Mouse (Mus musculus) adrenal gland, adult 18-20 months (tissue): ENCODE measurements at regions not wholly inside any gene's neighbourhood (a gene's known extent, or its start where the extent isn't known, plus 50 kb on each side); places are given as distances from the start of the nearest gene placed in this dataset.
A peak's percentile ranks its signal among the peaks of the same experiment; 100 is the strongest.

ENCODE experiments used
- DNase-seq, 2 experiments: peaks; one replicate each; pipeline ENCODE4 v3.0.0; 2021 to 2022; ENCODE audit warnings: low spot score in 2 of 2

GRCm38 (mm10) chr9:103813791-103814190, 52.2 kb upstream of the Tmem108 start:
- no peak for DNase-seq

- no peak for DNase-seq
Observed at GRCm38 (mm10) chr9:103818998-103819397, 57.4 kb upstream of the Tmem108 start.

- no peak for DNase-seq
Observed at GRCm38 (mm10) chr9:103821632-103822031, 60.0 kb upstream of the Tmem108 start.

GRCm38 (mm10) chr9:103823491-103823890, 61.9 kb upstream of the Tmem108 start:
- no peak for DNase-seq

DNA sequence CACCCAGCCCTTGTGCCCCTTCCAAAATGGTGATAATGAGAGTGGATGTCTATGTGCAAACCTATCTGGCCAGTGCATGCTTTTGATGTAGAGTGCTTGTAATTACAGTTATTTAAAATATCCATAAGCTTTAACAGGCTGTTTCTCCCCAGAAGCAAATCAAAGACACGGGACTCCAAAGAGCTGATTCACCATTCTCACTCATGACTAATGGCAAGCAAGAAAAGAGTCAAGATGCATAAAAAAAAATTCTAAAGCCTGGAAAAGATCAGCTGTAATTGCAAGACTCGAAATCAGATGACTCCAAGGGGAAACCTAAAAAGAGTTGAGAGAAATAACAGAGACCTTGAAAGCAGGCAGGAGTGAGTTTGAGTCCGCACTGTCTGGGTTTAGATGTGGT, 79.6 kb upstream of the Tmem108 start:
- DNase-seq: no peak

- no peak for DNase-seq
Observed at GRCm38 (mm10) chr9:103843836-103844235, 82.2 kb upstream of the Tmem108 start.

DNA sequence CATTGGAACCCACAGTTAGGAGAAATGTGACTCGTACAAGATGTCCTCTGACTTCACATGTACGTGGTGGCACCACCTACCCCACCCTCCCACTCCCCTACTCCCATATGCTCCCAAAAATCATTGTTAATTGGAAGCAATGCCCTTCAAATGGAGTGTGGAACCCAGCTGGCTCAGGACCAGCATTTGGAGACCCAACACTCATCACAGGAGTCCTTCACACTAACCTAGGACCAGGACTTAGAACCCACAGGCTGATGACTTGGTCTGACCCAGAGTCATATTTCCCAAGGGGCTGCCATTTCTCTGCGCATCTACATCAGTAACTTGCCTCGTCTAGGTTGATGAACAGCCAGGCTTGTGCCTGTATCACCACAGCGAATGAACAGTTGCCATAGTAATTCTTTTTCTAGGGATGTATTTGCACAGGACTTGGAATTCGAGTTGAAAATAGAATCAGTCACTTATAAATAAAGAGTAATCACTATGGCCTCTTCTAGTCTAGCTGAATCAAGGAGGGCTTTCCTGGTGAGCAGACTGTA, 84.3 kb upstream of the Tmem108 start:
- DNase-seq: no peak

DNA sequence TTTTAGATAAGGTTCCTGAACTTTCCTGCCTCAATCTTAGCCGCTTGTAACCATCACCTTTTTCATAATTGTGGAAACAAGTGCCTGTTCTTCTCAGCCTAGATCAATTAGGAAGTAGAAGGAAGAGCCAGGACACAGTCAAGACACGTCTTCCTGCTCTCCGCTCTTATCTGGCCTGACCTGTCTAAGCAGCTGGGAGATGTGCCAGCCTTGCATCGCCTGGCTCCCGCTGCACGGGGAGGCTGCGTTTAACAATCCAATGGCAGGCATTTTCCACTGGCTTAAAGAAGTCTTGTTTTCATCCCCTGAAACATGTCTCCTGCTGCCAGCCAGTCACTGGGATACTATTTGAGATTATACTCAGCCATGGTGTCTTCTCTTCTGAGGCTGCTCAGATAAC, 86.3 kb upstream of the Tmem108 start:
- DNase-seq: no peak

- DNase-seq: no peak
Observed at GRCm38 (mm10) chr9:103849079-103849478, 87.4 kb upstream of the Tmem108 start.

GRCm38 (mm10) chr9:103852691-103853090, 91.1 kb upstream of the Tmem108 start:
- no peak for DNase-seq

DNA sequence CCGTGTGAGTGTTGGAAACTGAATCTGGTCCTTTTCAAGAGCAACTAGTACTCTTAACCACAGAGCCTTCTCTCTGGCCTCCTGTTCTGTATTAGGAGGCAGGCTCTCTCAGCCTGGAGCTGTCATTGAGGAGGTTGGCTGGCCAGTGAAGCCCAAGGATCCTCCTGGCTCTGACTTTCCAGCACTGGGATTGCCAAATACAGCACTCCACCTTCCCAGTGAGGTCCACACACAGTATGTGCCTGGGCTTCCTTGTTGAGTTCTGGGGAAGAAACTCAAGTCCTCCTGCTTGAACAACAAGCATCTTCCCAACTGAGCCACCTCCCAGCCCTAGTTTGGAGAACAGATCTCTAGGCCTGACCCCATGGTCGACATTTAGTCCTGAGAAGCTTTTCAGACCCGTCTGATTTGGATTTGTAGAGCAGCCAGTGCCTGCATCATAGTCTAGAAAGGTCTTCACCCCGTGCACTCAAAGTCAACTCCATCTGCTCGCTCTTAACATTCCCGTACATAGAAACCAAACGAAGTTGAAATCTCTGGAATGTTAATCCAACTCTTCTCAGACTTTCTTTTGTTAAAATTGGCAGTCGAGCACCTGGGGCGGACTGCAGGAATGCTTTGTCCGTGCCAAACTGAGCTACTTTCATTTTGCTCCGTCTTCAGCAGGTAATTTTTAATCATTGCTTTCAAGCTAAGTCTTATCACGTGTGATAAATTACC, 99.2 kb upstream of the Tmem108 start:
- no peak for DNase-seq

DNA sequence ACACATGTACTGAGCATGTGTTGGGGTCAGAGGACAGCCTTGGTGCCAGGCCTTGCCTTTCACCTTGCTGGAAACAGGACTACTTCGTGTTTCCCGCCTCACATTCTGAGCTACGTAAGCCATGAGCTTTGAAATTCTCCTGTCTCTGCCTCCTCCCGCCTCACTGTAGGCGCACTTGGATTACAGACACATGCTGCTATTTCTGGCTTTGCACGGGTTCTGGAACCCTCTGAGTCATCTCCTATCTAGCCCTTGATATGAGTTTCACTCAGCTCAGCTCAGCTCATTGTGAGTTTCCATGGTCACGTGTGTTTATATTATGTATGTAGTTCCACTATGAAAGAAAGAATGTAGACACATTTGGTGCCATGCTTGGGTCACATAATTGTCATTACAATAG, 100.9 kb upstream of the Tmem108 start:
- DNase-seq: no peak

DNA sequence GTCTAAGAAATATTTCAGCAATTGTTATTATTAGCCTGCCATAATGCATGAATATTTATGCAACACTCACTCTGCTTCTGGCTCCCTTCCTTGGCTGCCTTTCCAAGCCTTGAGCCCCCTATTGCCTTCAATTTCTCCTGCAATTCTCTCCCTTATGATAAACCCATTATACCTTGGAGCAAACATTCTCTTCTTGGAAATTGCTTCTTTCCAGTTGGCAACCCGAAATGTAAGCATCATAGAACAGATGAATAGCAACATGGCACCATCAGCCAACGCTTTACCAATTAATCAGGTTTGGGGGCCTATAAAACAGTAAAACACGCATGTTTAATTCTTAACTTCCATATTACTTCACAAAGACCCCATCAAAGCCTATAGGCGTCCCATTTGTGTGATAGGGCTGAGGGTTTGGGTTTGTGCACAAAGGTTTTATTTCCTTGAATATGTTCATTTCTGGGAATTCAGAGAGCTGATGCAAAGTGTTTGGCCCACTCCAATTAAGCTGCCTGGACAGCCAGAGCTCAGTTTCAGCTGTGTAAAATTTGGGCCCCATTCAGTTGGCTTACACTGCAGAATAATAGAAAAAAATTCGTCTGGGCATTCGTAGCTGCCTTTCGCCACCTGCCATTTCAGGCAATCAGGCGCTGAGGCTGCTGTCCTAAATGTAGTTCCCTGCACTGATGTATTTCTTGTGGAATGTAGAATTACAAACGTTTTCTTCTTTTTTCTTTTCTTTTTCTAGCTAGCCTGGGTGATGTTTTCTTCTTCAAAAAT, 106.0 kb upstream of the Tmem108 start:
- DNase-seq: no peak

GRCm38 (mm10) chr9:103869276-103869675, 107.6 kb upstream of the Tmem108 start:
- DNase-seq: no peak

GRCm38 (mm10) chr9:103872119-103872518, 110.5 kb upstream of the Tmem108 start:
- DNase-seq: no peak

- DNase-seq: no peak
Observed at GRCm38 (mm10) chr9:103873876-103874275, 112.2 kb upstream of the Tmem108 start.

DNA sequence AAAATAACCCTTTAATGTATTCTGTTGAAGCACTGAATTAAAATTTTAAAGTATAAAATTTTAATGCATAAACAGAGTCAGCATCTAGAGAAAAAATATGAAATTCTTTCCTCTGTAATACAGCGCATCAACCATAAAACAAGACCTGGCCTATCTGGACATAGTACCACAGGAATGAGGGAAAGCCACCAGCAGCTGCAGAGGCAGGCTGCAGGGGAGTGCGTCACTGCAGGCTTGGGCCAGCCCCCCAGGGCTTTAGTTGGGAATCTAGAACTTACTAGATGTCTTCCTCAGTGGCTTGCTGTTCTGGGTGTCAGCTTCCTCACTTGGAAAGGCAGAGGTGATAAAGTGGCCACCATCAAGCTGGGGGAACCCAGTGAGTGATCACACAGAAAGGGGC, 116.2 kb upstream of the Tmem108 start:
- no peak for DNase-seq

DNA sequence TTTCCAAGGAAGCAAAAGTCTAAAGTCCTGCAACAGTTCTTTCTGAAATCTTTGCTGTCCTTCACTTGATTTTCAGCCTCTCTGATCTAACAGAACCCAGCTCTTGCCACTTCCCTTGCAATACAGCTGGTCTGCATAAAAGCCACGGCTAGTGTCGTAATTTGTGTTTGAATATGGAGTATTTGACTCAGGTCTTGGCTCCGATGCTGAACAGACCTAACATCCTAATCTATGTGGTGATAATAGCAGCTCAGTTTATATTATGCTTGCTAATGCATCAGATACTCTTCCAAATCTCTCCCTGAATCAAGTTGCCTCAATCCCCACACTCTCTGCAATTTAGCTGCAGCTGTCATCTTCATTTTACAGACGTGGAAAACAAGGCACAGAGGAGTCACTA, 109.5 kb upstream of the Nphp3 start:
- DNase-seq: no peak

DNA sequence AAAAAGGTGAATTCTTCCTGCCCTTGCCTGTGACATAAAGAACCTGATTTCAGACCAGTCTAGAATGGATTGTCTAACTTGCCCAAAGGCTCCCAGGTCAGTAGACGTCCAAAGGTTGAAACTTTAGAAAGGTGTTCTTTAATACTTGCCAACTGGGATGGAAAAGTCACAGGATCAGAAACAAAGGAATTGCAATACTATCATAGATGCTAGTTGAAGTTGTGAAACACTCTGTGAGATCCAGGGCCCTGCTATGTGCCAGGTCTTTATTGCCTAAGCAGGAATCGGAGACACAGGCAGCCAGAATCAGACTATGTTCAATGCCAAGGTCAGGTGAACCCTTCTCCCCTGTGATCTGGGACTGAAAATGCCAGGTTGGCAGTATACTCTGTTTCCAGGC, 108.0 kb upstream of the Nphp3 start:
- no peak for DNase-seq

- peak in 1 of 2 experiments; percentile 5 for DNase-seq
Observed at GRCm38 (mm10) chr9:103899311-103899710, 103.0 kb upstream of the Nphp3 start.

DNA sequence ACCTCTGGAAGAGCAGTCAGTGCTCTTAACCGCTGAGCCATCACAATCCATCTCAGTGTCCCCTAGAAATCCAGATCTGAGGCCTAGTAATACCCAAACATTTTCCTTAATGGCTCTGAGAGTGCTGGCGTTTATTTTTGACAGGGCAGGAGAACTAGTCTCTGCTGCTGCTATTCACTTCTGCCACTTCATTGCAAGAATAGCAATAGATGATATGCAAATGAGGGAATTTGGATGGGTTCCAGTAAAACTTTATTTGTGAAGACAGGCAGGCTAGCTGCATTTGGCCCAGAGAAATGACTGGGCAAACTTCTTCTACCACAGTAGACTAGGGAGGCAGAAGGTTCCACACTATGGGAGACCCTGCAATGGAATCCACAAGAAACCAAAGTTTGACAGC, 91.0 kb upstream of the Nphp3 start:
- DNase-seq: no peak

GRCm38 (mm10) chr9:103915126-103915525, 87.2 kb upstream of the Nphp3 start:
- no peak for DNase-seq
